Mouse (Mus musculus) heart, postnatal 4 days (tissue): ENCODE measurements around the gene Ifitm3. TPM values are rescaled to one million over a fixed set of nuclear protein-coding genes. Genes with fewer than 3 reads are reported as not detected.

Experiments used
- total RNA-seq, 2 experiments: library from RNA; stranded (reverse); gene quantifications; 2 replicates each; pipeline ENCODE4 v1.2.3; 2021

Gene Ifitm3
- total RNA-seq, 2 experiments from 2014 or later = 79.3 to 83.8 TPM

Other genes with a start within 250 kb of the Ifitm3 start
- under 1 TPM in 1 of 2 experiments, not detected in 1; 0.24 TPM for gene Cyp2e1, start 247.0 kb downstream of the Ifitm3 start, total RNA-seq
- gene Syce1, start 222.9 kb downstream of the Ifitm3 start, total RNA-seq = under 1 TPM; 0.18 to 0.24 TPM
- gene Zfp941, start 188.6 kb downstream of the Ifitm3 start, total RNA-seq = under 1 TPM; 0.76 to 0.97 TPM
- not detected for gene Urah, start 175.8 kb downstream of the Ifitm3 start, total RNA-seq
- 10 to 100 TPM in 1 of 2 experiments, 1 to 10 TPM in 1; 9.7 to 10.6 TPM for gene Scgb1c1, start 165.2 kb downstream of the Ifitm3 start, total RNA-seq
- not detected for gene Odf3, start 163.0 kb downstream of the Ifitm3 start, total RNA-seq
- gene Gm45785, start 154.4 kb downstream of the Ifitm3 start, total RNA-seq = under 1 TPM in 1 of 2 experiments, not detected in 1; 0.29 TPM
- 10 to 100 TPM; 25.2 to 32.3 TPM for gene Ric8a, start 153.8 kb downstream of the Ifitm3 start, total RNA-seq
- gene Bet1l, start 153.2 kb downstream of the Ifitm3 start, total RNA-seq = 10 to 100 TPM; 13.5 to 15.9 TPM
- 100 to 1,000 TPM; 119 to 120 TPM for gene Psmd13, start 128.8 kb downstream of the Ifitm3 start, total RNA-seq
- gene Sirt3, start 128.5 kb downstream of the Ifitm3 start, total RNA-seq = 10 to 100 TPM; 45.1 to 49.1 TPM
- gene Cox8b, start 110.3 kb downstream of the Ifitm3 start, total RNA-seq = 1,000 to 10,000 TPM; 1,034 to 1,156 TPM
- gene Nlrp6, start 89.9 kb downstream of the Ifitm3 start, total RNA-seq = not detected
- 1 to 10 TPM; 8.4 to 8.7 TPM for gene Pgghg, start 69.4 kb downstream of the Ifitm3 start, total RNA-seq
- 1 to 10 TPM in 1 of 2 experiments, under 1 TPM in 1; 0.72 to 1.4 TPM for gene Ifitm5, start 60.5 kb downstream of the Ifitm3 start, total RNA-seq
- not detected for gene Gm45717, start 54.8 kb downstream of the Ifitm3 start, total RNA-seq
- 100 to 1,000 TPM; 178 to 182 TPM for gene Ifitm2, start 54.8 kb downstream of the Ifitm3 start, total RNA-seq
- 1 to 10 TPM; 2.6 to 3.0 TPM for gene Ifitm1, start 43.5 kb downstream of the Ifitm3 start, total RNA-seq
- gene Ifitm6, start 7.2 kb upstream of the Ifitm3 start, total RNA-seq = under 1 TPM in 1 of 2 experiments, not detected in 1; 0.56 TPM
- gene Gm17387, start 18.4 kb upstream of the Ifitm3 start, total RNA-seq = not detected
- under 1 TPM; 0.26 to 0.54 TPM for gene B4galnt4, start 50.3 kb upstream of the Ifitm3 start, total RNA-seq
- under 1 TPM in 1 of 2 experiments, not detected in 1; 0.23 TPM for gene Pkp3, start 67.4 kb upstream of the Ifitm3 start, total RNA-seq
- 1 to 10 TPM; 3.3 to 4.3 TPM for gene Sigirr, start 89.8 kb upstream of the Ifitm3 start, total RNA-seq
- gene Ano9, start 107.0 kb upstream of the Ifitm3 start, total RNA-seq = under 1 TPM in 1 of 2 experiments, not detected in 1; 0.20 TPM
- 10 to 100 TPM; 40.2 to 42.5 TPM for gene Ptdss2, start 111.6 kb upstream of the Ifitm3 start, total RNA-seq
- 10 to 100 TPM; 73.9 to 84.0 TPM for gene Rnh1, start 162.1 kb upstream of the Ifitm3 start, total RNA-seq
- 100 to 1,000 TPM; 105 to 119 TPM for gene Hras, start 183.2 kb upstream of the Ifitm3 start, total RNA-seq
- 1 to 10 TPM; 4.3 to 4.5 TPM for gene Lrrc56, start 183.4 kb upstream of the Ifitm3 start, total RNA-seq
- gene Lmntd2, start 203.3 kb upstream of the Ifitm3 start, total RNA-seq = not detected
- 1 to 10 TPM; 4.1 to 6.1 TPM for gene Rassf7, start 205.1 kb upstream of the Ifitm3 start, total RNA-seq
- gene Phrf1, start 218.0 kb upstream of the Ifitm3 start, total RNA-seq = 10 to 100 TPM; 44.3 to 52.2 TPM